Mouse (Mus musculus): Measurements from ENCODE around the gene 1700019A02Rik. TPM values are rescaled to one million over a fixed set of nuclear protein-coding genes. Genes with fewer than 3 reads are reported as not detected.

The 1700019A02Rik gene
- polyA plus RNA-seq, 1 experiment from 2014 or later: not detected

DNA sequence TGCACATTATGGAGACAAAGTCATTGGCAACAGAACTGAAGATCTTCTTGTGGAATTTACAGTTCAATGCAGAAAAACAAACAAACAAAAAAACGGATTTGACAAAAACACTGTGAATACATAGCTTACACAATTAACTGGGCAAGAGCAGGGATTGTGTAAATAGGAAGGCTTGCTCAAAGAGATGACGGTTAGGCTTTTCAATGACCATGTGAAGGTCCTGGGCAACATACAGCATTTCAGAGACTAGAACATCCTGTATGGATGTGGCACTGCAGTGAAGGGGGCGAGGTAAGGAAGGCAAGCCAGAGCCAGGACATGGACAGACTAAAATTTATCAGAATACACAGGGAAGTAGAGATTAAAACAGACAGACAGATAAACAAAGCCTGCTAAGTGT, 2.2 kb upstream of the 1700019A02Rik start:
- H3K27me3 ChIP-seq (ENCODE audit: control insufficient read depth, insufficient read depth, low read length): no peaks in the 10 kb centered on the region
- no peak for ATAC-seq (ENCODE audit: low FRiP score, low TSS enrichment)

DNA sequence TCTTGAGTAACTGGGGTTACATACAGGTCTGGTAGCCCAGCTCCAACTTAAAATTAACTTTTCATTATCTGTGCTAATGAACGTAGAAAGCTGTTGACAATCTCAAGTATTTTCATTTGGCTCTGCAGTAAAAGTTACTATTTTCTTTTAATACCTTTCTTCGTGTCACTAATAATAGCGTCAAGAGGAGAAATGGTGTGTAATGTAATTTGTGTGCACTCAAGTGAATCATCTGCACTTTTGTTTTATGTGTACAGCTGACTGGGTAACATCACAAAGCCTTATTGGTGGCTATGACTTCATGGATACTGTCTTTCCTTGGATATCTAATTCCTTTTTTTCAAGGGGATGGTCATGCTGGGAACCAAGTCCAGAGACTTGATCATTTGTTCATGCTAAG, 1.1 kb downstream of the 1700019A02Rik start:
- no peak for ATAC-seq (ENCODE audit: low FRiP score, low TSS enrichment)
- 92% methylated on average over 3 of the region's 3 CpGs for WGBS
- no peaks in the 10 kb centered on the region for H3K9me3 ChIP-seq (ENCODE audit: control insufficient read depth, low read length)

More for the DNA sequence above, 2.2 kb upstream of the 1700019A02Rik start:
- WGBS: 85% methylated on average over 3 of the region's 3 CpGs
- Histone ChIP-seq H3K9me3 (ENCODE audit: control insufficient read depth, low read length) (no peaks in the 10 kb centered on the region), H3K36me3 (ENCODE audit: control insufficient read depth, insufficient read depth, low read length) (no peaks in the 10 kb centered on the region), H3K4me3 (ENCODE audit: low read length) (no peak overlapping the region), H3K27ac (ENCODE audit: low read depth, low read length) (no peak overlapping the region), H3K4me1 (ENCODE audit: control insufficient read depth, insufficient read depth, low read length) (no peaks in the 10 kb centered on the region), H3K9ac (ENCODE audit: low read depth, low read length) (no peak overlapping the region), H3K4me2 (replicated peaks; ENCODE audit: low read depth, low read length) (no peak overlapping the region)

DNA sequence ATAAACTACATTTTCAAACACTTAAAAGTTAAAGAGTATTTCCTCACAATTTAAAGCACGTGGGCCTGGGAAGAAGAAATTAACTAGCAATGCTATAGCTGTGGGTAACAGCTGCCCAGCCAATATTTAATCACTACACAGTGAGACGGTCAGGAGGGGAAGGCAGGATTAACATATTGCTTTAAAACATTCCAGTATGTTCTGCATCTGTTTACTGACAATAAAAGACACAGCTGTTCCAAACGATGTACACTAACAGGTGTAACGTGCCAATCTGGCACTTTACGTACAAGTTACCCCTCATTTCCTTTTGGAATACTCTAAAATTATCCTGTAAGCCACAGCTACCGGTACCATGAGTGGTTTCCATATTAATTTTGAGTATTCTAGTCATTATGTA, 29.7 kb downstream of the 1700019A02Rik start:
- no peak overlapping the region for H3K4me3 ChIP-seq (ENCODE audit: low read length)
- ATAC-seq (ENCODE audit: low FRiP score, low TSS enrichment): no peak
- WGBS: 83% methylated on average over 6 of the region's 6 CpGs
- H3K9ac ChIP-seq (ENCODE audit: low read depth, low read length): no peak overlapping the region
- H3K27me3 ChIP-seq (ENCODE audit: control insufficient read depth, insufficient read depth, low read length): no peaks in the 10 kb centered on the region
- no peak overlapping the region for H3K27ac ChIP-seq (ENCODE audit: low read depth, low read length)
- H3K36me3 ChIP-seq (ENCODE audit: control insufficient read depth, insufficient read depth, low read length): no peaks in the 10 kb centered on the region
- no peak overlapping the region for H3K4me2 ChIP-seq (replicated peaks; ENCODE audit: low read depth, low read length)
- H3K9me3 ChIP-seq (ENCODE audit: control insufficient read depth, low read length): no peaks in the 10 kb centered on the region
- no peaks in the 10 kb centered on the region for H3K4me1 ChIP-seq (ENCODE audit: control insufficient read depth, insufficient read depth, low read length)

More for the DNA sequence above, 1.1 kb downstream of the 1700019A02Rik start:
- Histone ChIP-seq H3K36me3 (ENCODE audit: control insufficient read depth, insufficient read depth, low read length) (no peaks in the 10 kb centered on the region), H3K4me1 (ENCODE audit: control insufficient read depth, insufficient read depth, low read length) (no peaks in the 10 kb centered on the region), H3K27me3 (ENCODE audit: control insufficient read depth, insufficient read depth, low read length) (no peaks in the 10 kb centered on the region), H3K27ac (ENCODE audit: low read depth, low read length) (no peak overlapping the region), H3K9ac (ENCODE audit: low read depth, low read length) (no peak overlapping the region), H3K4me3 (ENCODE audit: low read length) (no peak overlapping the region), H3K4me2 (replicated peaks; ENCODE audit: low read depth, low read length) (no peak overlapping the region)

DNA sequence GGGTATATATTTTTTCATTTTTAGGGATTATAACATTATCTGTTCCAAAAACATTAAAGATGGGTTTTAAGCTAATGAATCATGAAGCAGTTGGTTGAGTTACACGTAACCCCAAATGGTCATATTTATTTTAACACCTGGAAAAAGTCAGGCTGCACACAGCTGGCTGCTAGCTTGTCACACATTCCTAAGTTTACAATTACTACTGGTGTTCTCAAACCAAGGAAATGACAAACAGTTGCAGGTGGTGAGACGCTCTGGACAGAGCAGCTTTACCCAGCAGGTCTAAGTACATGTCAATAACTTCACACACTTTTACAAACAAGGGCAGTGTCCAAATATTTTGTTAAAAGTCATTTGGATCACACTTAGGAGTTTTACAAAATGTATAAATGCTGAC, 64.4 kb downstream of the 1700019A02Rik start:
- WGBS: 42% methylated on average over 2 of the region's 2 CpGs
- Histone ChIP-seq H3K27me3 (ENCODE audit: control insufficient read depth, insufficient read depth, low read length) (no peaks in the 10 kb centered on the region), H3K9ac (ENCODE audit: low read depth, low read length) (no peak overlapping the region), H3K4me2 (replicated peaks; ENCODE audit: low read depth, low read length) (no peak overlapping the region), H3K4me3 (ENCODE audit: low read length) (no peak overlapping the region), H3K9me3 (ENCODE audit: control insufficient read depth, low read length) (no peaks in the 10 kb centered on the region), H3K36me3 (ENCODE audit: control insufficient read depth, insufficient read depth, low read length) (no peaks in the 10 kb centered on the region), H3K27ac (ENCODE audit: low read depth, low read length) (no peak overlapping the region), H3K4me1 (ENCODE audit: control insufficient read depth, insufficient read depth, low read length) (no peaks in the 10 kb centered on the region)
- no peak for ATAC-seq (ENCODE audit: low FRiP score, low TSS enrichment)

DNA sequence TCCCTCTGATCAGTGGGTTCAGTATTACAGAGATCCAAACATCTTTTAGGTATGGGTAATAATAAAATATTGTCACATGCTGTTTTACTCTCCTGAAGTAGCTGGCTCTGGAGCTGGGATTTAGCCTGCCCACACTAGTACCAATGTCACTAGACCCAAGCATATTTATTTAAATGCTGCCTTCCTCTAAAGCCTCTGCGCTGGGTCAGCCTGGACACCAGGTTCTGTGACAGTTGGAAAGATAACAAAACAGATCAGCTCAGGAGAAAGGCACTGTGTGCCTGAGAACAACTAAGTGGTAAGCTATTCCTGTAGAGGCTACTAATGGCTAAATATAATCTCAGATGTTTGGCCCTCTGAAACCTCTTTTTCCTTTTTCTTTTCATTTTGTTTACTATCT, 76.9 kb downstream of the 1700019A02Rik start:
- no peak for ATAC-seq (ENCODE audit: low FRiP score, low TSS enrichment)
- WGBS: 82% methylated on average over 1 of the region's 1 CpGs
- H3K4me3 ChIP-seq (ENCODE audit: low read length): no peak overlapping the region

More for the DNA sequence above, 76.9 kb downstream of the 1700019A02Rik start:
- H3K4me2 ChIP-seq (replicated peaks; ENCODE audit: low read depth, low read length): no peak overlapping the region
- no peaks in the 10 kb centered on the region for H3K9me3 ChIP-seq (ENCODE audit: control insufficient read depth, low read length)
- no peaks in the 10 kb centered on the region for H3K36me3 ChIP-seq (ENCODE audit: control insufficient read depth, insufficient read depth, low read length)
- no peak overlapping the region for H3K9ac ChIP-seq (ENCODE audit: low read depth, low read length)
- H3K27ac ChIP-seq (ENCODE audit: low read depth, low read length): no peak overlapping the region
- no peaks in the 10 kb centered on the region for H3K4me1 ChIP-seq (ENCODE audit: control insufficient read depth, insufficient read depth, low read length)
- H3K27me3 ChIP-seq (ENCODE audit: control insufficient read depth, insufficient read depth, low read length): no peaks in the 10 kb centered on the region

Other genes with a start within 250 kb of the 1700019A02Rik start
- 8.0 and 8.1 TPM in 2 replicates for gene 1700019D03Rik, start 167.5 kb downstream of the 1700019A02Rik start, polyA plus RNA-seq (2014; fragmentation: Nextera tagmentation; extraction: Ambion mirVana)
- gene Mstn, start 126.0 kb downstream of the 1700019A02Rik start, polyA plus RNA-seq (2014; fragmentation: Nextera tagmentation; extraction: Ambion mirVana): not detected in 2 replicates
- gene Pms1, start 109.4 kb upstream of the 1700019A02Rik start, polyA plus RNA-seq (2014; fragmentation: Nextera tagmentation; extraction: Ambion mirVana): 12.6 and 22.7 TPM in 2 replicates
- 48.7 and 54.2 TPM in 2 replicates for gene Ormdl1, start 109.5 kb upstream of the 1700019A02Rik start, polyA plus RNA-seq (2014; fragmentation: Nextera tagmentation; extraction: Ambion mirVana)
- gene Gm28778, start 109.5 kb upstream of the 1700019A02Rik start, polyA plus RNA-seq (2014; fragmentation: Nextera tagmentation; extraction: Ambion mirVana): not detected in 2 replicates
- gene Osgepl1, start 126.0 kb upstream of the 1700019A02Rik start, polyA plus RNA-seq (2014; fragmentation: Nextera tagmentation; extraction: Ambion mirVana): 24.3 and 25.2 TPM in 2 replicates
- gene Asdurf, start 165.0 kb upstream of the 1700019A02Rik start, polyA plus RNA-seq (2014; fragmentation: Nextera tagmentation; extraction: Ambion mirVana): 1.5 TPM in 1 of 2 replicates, not detected in the other
- 0.73 and 0.85 TPM in 2 replicates for gene Gm28551, start 165.0 kb upstream of the 1700019A02Rik start, polyA plus RNA-seq (2014; fragmentation: Nextera tagmentation; extraction: Ambion mirVana)
- 67.6 and 83.0 TPM in 2 replicates for gene Asnsd1, start 165.1 kb upstream of the 1700019A02Rik start, polyA plus RNA-seq (2014; fragmentation: Nextera tagmentation; extraction: Ambion mirVana)